Mouse (Mus musculus) midbrain, embryonic 12.5 days (tissue): ENCODE measurements around the gene Ino80d. TPM values are rescaled to one million over a fixed set of nuclear protein-coding genes. Genes with fewer than 3 reads are reported as not detected.

ENCODE experiments used
- ATAC-seq: fragments of 200-750 bp; cut with Nextera tagmentation; 2 replicates; pipeline ENCODE4 v1.8.0; 2017; ENCODE audit warnings: low read depth, moderate TSS enrichment, moderate library complexity; ENCODE audit not compliant: low FRiP score
- H3K27ac ChIP-seq: fragments of 300-500 bp; sonication (generic); replicated peaks from 2 replicates; pipeline ENCODE4 v1.5.1; 2016; ENCODE audit warnings: mild to moderate bottlenecking
- H3K27me3 ChIP-seq: fragments of 300-500 bp; sonication (generic); 2 replicates; pipeline ENCODE4 v1.6.1; 2016; ENCODE audit warnings: mild to moderate bottlenecking
- H3K36me3 ChIP-seq: fragments of 300-500 bp; sonication (generic); 2 replicates; pipeline ENCODE4 v1.6.1; 2016
- H3K4me1 ChIP-seq: fragments of 300-500 bp; sonication (generic); 2 replicates; pipeline ENCODE4 v1.6.1; 2016
- H3K4me2 ChIP-seq: fragments of 300-500 bp; sonication (generic); replicated peaks from 2 replicates; pipeline ENCODE4 v1.6.1; 2016; ENCODE audit warnings: mild to moderate bottlenecking, moderate library complexity
- H3K4me3 ChIP-seq: fragments of 300-500 bp; sonication (generic); 2 replicates; pipeline ENCODE4 v1.5.1; 2016; ENCODE audit warnings: mild to moderate bottlenecking
- H3K9ac ChIP-seq: fragments of 300-500 bp; sonication (generic); replicated peaks from 2 replicates; pipeline ENCODE4 v1.6.1; 2016; ENCODE audit warnings: mild to moderate bottlenecking, moderate library complexity
- H3K9me3 ChIP-seq: fragments of 300-500 bp; sonication (generic); 2 replicates; pipeline ENCODE4 v1.6.1; 2016; ENCODE audit warnings: mild to moderate bottlenecking
- WGBS: fragments of 180-500 bp; shearing (Covaris S2); methylation state at CpG from one replicate; pipeline ENCODE4 v1.1.7; 2016; 5-methylcytosine and 5-hydroxymethylcytosine counted together
- polyA plus RNA-seq: library from polyadenylated mRNA; unstranded; fragments of >200 nt; fragmentation: Nextera tagmentation; extraction: Ambion mirVana; gene quantifications from 2 replicates; pipeline ENCODE4 v1.2.1, GENCODE M21; 2016

The Ino80d gene
- polyA plus RNA-seq, 1 experiment from 2014 or later = 11.8 TPM

GRCm38 (mm10) chr1:62934752-62935329 is 179.6 kb downstream of the Ino80d start:
- Histone ChIP-seq H3K9me3 (no peaks in the 10 kb centered on the region), H3K27ac (no peak overlapping the region), H3K4me2 (peak overlapping the region; percentile 40), H3K36me3 (no peaks in the 10 kb centered on the region), H3K4me1 (peaks cover 27% of the 10 kb centered on the region), H3K9ac (no peak overlapping the region), H3K27me3 (peaks cover 51% of the 10 kb centered on the region), H3K4me3 (no peak overlapping the region)
- 73% methylated on average over 10 of the region's 10 CpGs for WGBS
- ATAC-seq = peak; percentile 69

- WGBS = 19% methylated on average over 9 of the region's 9 CpGs
- ATAC-seq = peak; percentile 79
- H3K4me3 ChIP-seq = no peak overlapping the region
- peaks cover 56% of the 10 kb centered on the region for H3K27me3 ChIP-seq
- no peak overlapping the region for H3K27ac ChIP-seq
- peaks cover 27% of the 10 kb centered on the region for H3K4me1 ChIP-seq
- H3K9ac ChIP-seq = no peak overlapping the region
- no peaks in the 10 kb centered on the region for H3K36me3 ChIP-seq
- H3K4me2 ChIP-seq = peak overlapping the region; percentile 40
- no peaks in the 10 kb centered on the region for H3K9me3 ChIP-seq
Observed at GRCm38 (mm10) chr1:62934100-62934513, 180.4 kb downstream of the Ino80d start.

GRCm38 (mm10) chr1:62933288-62934099 is 181.0 kb downstream of the Ino80d start:
- Histone ChIP-seq H3K4me2 (peak overlapping the region; percentile 40; the same call in 1 of the 2 replicates), H3K27ac (peak overlapping the region; percentile 22; the same call in 1 of the 2 replicates), H3K36me3 (no peaks in the 10 kb centered on the region), H3K4me3 (no peak overlapping the region), H3K9ac (no peak overlapping the region), H3K4me1 (peaks cover 27% of the 10 kb centered on the region), H3K9me3 (no peaks in the 10 kb centered on the region), H3K27me3 (peaks cover 58% of the 10 kb centered on the region)
- 0 out of 2 replicates have a peak, but pooled peaks have one; percentile 25 for ATAC-seq
- WGBS = 56% methylated on average over 15 of the region's 15 CpGs

- Histone ChIP-seq H3K27ac (no peak overlapping the region), H3K27me3 (peaks cover 52% of the 10 kb centered on the region), H3K4me3 (no peak overlapping the region), H3K9ac (no peak overlapping the region), H3K9me3 (no peaks in the 10 kb centered on the region), H3K4me1 (peaks cover 17% of the 10 kb centered on the region), H3K36me3 (no peaks in the 10 kb centered on the region), H3K4me2 (no peak overlapping the region)
- 2% methylated on average over 8 of the region's 8 CpGs for WGBS
- ATAC-seq = no peak
Observed at GRCm38 (mm10) chr1:62929477-62929876, 185.0 kb downstream of the Ino80d start.

GRCm38 (mm10) chr1:62919219-62919618 is 195.2 kb downstream of the Ino80d start:
- no peaks in the 10 kb centered on the region for H3K9me3 ChIP-seq
- no peaks in the 10 kb centered on the region for H3K36me3 ChIP-seq
- H3K27me3 ChIP-seq = 0 out of 2 replicates have a peak, but pooled peaks cover 8% of the 10 kb centered on the region
- no peak overlapping the region for H3K27ac ChIP-seq
- H3K4me3 ChIP-seq = no peak overlapping the region
- H3K4me2 ChIP-seq = no peak overlapping the region
- ATAC-seq = no peak
- WGBS = 95% methylated on average over 6 of the region's 6 CpGs
- no peaks in the 10 kb centered on the region for H3K4me1 ChIP-seq
- no peak overlapping the region for H3K9ac ChIP-seq

GRCm38 (mm10) chr1:62916609-62917008 is 197.9 kb downstream of the Ino80d start:
- 82% methylated on average over 9 of the region's 9 CpGs for WGBS
- H3K4me1 ChIP-seq = no peaks in the 10 kb centered on the region; the same call in 1 of the 2 replicates

GRCm38 (mm10) chr1:62914495-62914894 is 200.0 kb downstream of the Ino80d start:
- no peak overlapping the region for H3K27ac ChIP-seq
- no peaks in the 10 kb centered on the region for H3K36me3 ChIP-seq
- no peak for ATAC-seq
- no peaks in the 10 kb centered on the region for H3K9me3 ChIP-seq
- H3K4me3 ChIP-seq = no peak overlapping the region
- peaks cover 12% of the 10 kb centered on the region; the same call in 1 of the 2 replicates for H3K27me3 ChIP-seq
- H3K4me2 ChIP-seq = no peak overlapping the region
- WGBS = 85% methylated on average over 6 of the region's 6 CpGs
- no peaks in the 10 kb centered on the region; the same call in 1 of the 2 replicates for H3K4me1 ChIP-seq
- no peak overlapping the region for H3K9ac ChIP-seq

More at GRCm38 (mm10) chr1:62916609-62917008, 197.9 kb downstream of the Ino80d start:
- no peaks in the 10 kb centered on the region for H3K36me3 ChIP-seq
- H3K9ac ChIP-seq = no peak overlapping the region
- no peak overlapping the region for H3K27ac ChIP-seq
- H3K27me3 ChIP-seq = 0 out of 2 replicates have a peak, but pooled peaks cover 4% of the 10 kb centered on the region
- H3K9me3 ChIP-seq = no peaks in the 10 kb centered on the region
- no peak overlapping the region for H3K4me2 ChIP-seq
- H3K4me3 ChIP-seq = no peak overlapping the region
- no peak for ATAC-seq

- Histone ChIP-seq H3K4me1 (peaks cover 5% of the 10 kb centered on the region; the same call in 1 of the 2 replicates), H3K4me3 (no peak overlapping the region), H3K36me3 (no peaks in the 10 kb centered on the region), H3K9me3 (no peaks in the 10 kb centered on the region), H3K4me2 (no peak overlapping the region), H3K27me3 (peaks cover 13% of the 10 kb centered on the region; the same call in 1 of the 2 replicates), H3K9ac (no peak overlapping the region), H3K27ac (no peak overlapping the region)
- no peak for ATAC-seq
- 61% methylated on average over 7 of the region's 7 CpGs for WGBS
Observed at GRCm38 (mm10) chr1:62911426-62911825, 203.0 kb downstream of the Ino80d start.

GRCm38 (mm10) chr1:62909126-62909525 is 205.3 kb downstream of the Ino80d start:
- Histone ChIP-seq H3K4me2 (no peak overlapping the region), H3K9ac (no peak overlapping the region), H3K27ac (no peak overlapping the region), H3K27me3 (peaks cover 13% of the 10 kb centered on the region; the same call in 1 of the 2 replicates), H3K9me3 (no peaks in the 10 kb centered on the region), H3K36me3 (no peaks in the 10 kb centered on the region), H3K4me1 (peaks cover 14% of the 10 kb centered on the region), H3K4me3 (no peak overlapping the region)
- WGBS = 87% methylated on average over 5 of the region's 5 CpGs
- no peak for ATAC-seq

GRCm38 (mm10) chr1:62908508-62908907 is 206.0 kb downstream of the Ino80d start:
- no peak for ATAC-seq
- Histone ChIP-seq H3K4me1 (peaks cover 14% of the 10 kb centered on the region), H3K9ac (no peak overlapping the region), H3K4me3 (no peak overlapping the region), H3K4me2 (no peak overlapping the region), H3K9me3 (no peaks in the 10 kb centered on the region), H3K27me3 (peaks cover 13% of the 10 kb centered on the region; the same call in 1 of the 2 replicates), H3K36me3 (no peaks in the 10 kb centered on the region), H3K27ac (no peak overlapping the region)
- WGBS = 73% methylated on average over 6 of the region's 6 CpGs
